Mouse (Mus musculus) neural tube, embryonic 10.5 days (tissue): ENCODE measurements around the gene Wdr90.
"Not testable (repeated sequence)": the region's sequence is repeated elsewhere in the genome, so short reads cannot be mapped to it uniquely, and the experiment has no call there.

Source experiments
- DNase-seq: peaks from one replicate; pipeline ENCODE4 v3.0.0-alpha.2; 2017; ENCODE audit warnings: low spot score; ENCODE audit errors: extremely low spot score

Gene Wdr90

DNA sequence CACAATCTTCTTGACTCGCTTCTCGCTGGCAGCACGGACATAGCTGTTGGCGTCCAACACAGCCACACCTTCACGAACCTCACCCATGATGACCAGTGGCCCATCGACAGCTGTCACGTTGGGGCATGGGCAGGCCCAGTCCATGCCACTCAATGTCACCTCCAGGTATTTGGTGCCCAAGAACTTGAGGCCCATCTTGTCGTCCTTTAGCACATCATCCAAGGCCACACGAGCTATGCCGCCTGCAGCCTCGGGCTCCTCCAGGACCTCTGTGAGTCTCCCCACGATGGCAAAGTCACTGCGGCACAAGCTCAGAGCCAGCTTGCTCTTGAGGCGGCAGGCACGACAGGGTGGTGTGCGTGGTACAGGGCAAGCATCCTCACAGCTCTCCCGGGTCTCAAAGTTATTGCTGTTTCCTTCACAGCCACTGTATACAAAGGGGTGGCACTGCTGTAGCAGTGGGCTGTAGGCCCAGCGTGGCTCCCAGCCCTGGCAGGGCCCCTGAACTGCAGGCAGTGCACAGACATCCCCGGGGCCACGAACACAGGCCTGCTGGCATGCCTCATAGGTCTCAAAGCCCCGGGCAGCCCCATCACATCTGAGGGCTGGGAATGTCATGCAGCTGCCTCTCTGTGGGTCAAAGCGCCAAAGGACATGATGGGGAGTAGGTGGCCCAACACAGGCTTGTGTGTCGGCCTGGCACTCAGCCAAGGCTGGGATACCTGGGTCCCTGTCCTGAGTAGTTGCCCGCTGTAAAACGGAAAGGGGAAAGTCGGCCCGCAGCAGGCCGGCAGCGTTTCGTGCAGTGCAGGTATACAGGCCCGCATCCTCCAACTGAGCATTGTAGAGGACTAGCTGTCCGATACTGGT is 16.7 kb upstream of the Wdr90 start:
- DNase-seq: no peak

DNA sequence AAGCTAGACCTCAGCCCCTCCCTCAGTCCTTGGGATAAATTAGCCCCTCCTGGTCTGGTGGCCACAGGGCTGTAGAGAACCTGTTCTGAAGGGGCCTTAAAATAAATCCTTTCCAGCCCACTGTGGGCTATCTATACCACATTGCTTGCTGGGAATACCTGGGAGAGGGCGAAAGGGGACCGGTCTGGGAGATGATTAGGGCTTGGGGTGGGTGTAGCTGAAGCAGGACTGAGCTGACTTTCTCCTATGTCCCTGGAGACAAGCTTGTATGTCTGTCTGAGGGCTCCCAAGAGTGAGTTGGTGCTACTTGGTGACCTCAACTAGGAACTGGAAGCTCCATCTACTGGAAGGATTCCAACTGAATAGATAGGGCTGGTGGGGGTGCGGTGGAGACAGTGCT is 15.7 kb upstream of the Wdr90 start:
- no peak for DNase-seq

DNA sequence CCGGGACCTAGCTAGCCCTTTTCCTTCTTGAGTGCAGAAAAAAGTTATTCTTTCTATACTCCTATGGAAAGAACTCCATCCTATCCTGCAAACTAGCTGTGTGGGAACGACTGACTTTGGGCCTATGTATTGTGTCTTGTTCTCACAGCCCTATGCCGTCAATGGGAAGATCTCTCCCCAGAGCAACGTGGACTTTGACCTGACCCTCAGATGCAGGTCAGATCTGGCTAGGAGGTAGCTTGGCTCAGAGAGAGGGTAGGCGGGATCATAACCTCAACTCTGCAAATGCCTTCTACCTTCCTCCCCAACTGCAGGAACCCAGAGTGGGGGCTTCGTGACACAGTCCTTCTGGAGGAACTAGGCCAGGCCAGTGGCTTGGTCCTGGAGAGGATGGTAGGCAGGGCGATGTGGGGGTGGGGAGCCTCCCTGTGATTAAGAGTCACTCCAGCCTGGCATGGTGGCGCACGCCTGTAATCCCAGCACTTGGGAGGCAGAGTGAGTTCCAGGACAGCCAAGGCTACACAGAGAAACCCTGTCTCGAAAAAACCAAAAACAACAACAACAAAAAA is 15.1 kb upstream of the Wdr90 start:
- no peak for DNase-seq

DNA sequence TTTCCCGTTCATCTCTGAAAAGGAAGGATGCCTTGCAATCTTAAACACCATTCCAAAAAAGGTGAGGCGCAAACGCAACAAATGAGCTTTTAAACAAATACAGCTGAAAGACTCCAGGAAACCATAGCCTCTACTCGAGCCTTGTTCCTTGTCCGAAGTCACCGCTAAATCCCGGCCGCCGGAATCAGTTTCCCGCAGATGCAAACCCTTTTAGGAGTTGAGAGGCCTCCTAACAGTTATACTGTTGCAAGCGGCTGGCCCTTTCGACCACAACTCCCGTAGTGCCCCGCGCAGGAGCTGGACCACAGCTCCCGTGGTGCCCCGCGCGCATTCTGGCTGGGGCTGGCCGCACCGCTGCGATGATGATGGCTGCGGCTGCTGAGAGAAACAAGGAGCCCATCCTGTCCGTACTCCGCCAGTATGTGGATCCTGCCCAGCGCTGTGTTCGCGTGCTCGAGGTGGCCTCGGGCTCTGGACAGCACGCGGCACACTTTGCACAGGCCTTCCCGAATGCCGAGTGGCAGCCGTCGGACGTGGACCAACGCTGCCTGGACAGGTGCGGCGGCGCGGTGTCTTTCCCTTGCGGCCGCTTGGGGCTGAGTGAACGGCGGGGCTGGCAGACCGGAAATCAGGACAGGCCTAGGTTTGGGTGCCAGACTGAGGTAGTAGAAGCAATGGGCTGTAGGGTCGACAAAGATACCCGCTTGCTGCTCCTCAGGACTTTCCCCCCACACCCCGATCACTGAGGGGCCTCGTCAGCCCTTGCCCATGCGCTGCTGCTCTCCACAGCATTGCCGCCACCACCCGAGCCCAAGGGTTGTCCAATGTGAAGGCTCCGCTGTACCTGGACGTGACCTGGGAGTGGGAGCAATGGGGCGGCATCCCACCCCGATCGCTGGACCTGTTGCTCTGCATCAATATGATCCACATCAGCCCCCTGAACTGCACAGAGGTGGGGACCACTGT is 14.2 kb upstream of the Wdr90 start:
- peak; percentile 90 for DNase-seq

DNA sequence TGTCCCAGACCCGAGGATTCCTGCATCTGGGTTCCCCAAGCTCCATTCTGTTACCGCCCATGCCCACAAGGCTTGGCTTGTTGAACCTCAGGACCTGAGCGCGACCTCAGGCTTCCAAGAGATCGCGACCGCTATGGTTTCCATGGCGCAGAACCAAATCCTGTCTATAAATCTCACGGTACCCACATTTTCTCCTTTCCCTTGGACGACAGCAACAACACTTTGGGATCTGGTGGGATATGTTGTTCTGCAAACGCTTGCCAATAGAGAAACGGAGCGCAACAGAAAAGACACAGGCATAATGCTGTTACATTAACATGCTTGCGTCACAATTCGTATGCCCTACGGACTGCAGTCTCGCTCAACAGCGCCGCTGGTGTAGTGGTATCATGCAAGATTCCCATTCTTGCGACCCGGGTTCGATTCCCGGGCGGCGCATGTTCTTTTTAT is 13.4 kb upstream of the Wdr90 start, which contains the start of gene Mettl26:
Mettl26 (plus strand) TSS at position 354 of the 450 bp plus-strand sequence.
- DNase-seq: peak; percentile 98

DNA sequence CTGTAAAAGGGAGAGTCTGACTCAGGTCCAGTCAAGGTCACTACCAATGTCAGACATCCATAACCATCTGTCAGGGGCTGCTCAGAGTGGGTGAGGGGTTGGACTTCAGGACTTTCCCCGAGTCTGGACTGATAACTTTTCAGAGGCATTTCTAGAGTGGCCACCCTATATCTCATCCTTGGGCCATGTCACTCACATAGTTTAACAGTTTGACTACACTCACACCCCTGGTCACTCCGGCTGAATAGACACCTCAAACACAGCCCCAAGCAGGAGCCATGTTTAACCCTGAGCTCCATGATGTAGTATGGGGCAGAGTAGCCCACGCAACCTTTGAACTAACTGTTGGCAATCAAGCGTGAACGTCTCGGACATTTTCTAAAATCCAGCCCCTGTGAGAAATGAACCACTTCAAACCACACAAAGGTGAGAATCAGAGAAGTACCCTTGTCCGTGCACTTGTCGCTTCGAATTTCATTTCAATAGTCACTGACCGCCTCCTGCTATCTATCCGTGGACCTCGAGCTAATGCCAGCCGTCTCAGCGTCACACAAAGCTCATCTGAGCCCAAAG is 12.9 kb upstream of the Wdr90 start:
- peak; percentile 23 for DNase-seq

DNA sequence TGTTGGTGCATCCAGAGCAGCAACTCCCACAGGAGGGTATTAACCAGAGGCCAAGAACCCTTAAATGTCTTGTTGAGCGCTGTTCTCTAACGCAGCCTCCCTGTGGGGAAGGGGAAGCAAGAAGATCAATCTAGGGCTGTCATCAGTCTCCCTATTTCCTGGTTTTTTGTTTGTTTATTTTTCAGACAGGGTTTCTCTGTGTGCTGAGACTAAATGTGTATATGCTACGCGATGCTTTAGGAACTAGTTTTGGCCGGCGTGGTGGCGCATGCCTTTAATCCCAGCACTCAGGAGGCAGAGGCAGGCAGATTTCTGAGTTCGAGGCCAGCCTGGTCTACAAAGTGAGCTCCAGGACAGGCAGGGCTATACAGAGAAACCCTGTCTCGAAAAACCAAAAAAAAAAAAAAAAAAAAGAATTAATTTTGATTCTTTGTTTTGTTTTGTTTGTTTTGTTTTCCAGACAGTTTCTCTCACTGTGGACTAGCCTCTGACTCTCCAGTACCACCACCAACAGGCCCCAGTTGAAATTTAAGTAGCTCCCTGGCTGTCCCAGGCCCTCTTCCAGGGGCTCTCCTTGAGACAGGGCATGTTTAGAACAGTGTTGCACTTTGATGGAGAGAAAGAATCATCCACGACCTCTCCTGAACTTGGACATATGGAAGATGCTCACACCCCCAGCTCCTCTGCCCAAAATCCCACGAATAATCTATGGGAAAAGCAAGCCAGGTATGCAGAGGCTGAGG is 12.3 kb upstream of the Wdr90 start:
- no peak for DNase-seq

DNA sequence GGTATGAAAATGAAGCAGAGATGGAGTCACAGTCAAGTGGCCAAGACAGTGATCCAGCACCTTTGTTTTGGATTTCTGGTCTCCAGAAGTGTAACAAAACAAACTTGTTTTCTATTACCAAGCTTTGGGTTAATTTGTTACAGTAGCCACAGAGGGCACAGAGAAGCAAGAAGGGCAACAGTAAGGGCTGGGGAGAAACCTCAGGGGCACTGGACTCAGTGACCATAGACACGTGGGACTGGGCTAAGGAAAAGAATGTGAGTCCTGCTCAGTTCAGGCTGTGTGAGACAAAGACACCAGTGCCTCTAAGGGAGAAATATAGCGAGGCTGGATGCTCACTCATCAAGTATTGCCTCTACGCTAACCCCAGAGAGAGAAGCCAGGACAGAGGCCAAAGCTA is 11.4 kb upstream of the Wdr90 start:
- DNase-seq: no peak

DNA sequence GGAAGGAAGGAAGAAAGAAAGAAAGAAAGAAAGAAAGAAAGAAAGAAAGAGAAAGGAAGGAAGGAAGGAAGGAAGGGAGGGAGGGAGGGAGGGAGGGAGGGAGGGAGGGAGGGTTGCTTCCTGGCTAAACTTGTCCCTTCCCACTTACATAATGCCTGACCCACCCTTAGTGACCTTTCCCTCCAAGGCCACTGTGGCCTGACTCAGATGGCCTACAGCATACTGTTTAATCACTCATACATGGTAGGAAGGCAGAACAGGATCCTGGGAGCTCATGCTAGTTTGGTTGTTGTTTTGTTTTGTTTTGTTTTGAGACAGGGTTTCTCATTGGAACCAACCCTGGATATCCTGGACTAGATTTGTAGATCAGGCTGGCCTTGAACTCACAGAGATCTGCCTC is 10.3 kb upstream of the Wdr90 start:
- DNase-seq: not testable (repeated sequence)

DNA sequence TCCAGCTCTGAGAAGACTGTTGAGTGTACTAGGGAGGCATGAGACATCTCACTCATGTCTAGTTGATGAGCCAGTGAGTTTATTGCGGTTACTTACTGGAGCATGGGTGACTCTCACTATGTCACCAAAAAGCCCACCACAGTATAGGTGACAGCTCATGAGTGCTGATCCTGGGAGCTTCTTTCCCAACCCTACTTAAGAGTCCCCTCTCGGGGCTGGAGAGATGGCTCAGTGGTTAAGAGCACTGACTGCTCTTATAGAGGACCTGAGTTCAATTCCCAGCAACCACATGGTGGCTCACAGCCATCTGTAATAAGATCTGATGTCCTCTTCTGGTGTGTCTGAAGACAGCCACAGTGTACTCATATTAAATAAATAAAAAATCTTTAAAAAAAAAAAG is 8.7 kb upstream of the Wdr90 start:
- DNase-seq: no peak

DNA sequence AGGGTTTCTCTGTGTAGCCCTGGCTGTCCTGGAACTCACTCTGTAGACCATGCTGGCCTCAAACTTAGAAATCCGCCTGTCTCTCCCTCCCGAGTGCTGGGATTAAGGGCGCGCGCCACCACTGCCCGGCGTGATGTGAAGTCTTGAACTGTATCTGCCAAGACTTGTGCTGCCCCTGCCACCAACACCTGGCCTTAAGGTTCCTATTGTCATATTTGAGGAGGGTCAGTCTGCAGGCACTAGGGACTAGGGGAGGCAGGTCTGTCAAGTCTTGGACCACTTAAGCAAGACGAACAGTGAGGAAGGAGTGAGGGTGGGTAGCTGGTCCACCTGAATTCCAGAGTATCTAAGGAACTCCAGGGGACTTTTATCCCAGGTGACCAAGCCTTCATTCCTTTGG is 8.2 kb upstream of the Wdr90 start:
- DNase-seq: no peak

DNA sequence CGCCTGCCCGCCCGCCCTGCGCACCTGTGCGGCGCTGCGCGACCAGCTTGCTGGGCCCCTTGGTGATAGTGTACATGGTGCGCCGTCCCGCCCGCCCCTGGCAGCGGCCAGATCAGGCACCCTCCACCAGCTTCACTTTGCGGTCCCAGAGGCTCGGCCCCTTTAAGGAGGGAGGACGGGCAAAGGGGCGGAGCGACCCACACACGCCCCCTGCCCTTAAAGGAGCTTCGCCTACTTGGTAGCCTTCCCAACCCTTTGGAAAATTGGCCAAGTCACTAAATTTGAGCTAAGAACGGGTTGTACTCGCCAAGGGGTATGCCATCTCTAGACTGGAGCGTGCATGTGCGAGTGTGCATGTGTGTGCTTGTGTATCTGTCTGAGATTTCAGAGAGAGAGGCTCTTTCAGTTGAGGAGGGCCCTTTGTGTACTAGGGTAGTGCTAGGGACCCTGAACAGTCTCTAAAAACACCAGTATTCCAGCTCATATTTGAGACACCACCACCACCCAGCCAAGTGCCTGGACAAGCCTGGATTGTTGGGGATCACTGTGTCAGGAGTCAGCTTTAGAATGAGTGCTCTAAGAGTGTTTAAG is 7.4 kb upstream of the Wdr90 start, which contains the start of gene Mcrip2:
Mcrip2 (minus strand) TSS at position 164 of the 591 bp plus-strand sequence.
- no peak for DNase-seq

DNA sequence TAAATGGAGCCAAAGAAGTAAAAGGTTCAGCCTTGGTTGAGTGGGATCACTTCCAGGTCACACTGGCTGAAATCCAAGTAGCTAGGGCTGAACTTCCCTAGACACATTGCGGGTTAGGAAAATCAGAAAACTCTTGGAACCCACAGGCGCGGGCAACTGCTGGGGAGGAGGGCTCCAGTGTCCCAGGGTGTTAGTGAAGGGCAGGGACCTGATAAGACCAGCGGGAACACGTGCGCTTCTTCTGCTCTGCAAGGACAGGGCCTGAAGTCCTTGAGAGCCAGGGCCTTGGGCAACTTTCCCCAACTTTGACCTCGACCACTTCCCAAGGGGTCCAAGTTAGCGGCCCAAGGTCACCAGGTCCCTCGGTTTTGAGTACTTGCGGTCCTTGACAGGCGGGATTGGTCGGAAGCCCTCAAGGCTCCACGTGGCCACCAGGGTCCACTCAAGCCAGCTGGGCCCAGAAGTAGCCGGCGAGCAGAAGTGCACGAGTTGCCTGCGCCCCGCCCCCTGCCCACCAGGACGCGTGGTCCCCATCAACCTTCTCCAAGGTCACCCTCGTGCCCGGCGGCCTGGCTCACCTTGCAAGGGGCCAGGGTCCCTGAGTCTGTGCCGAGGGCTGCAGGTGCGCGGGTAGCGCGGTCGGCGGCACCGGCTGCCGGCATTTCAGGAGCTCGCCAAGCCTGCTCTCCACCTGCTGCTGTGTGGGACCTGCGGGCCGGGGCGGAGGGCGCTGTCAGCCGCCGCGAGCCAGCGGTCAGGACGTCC is 6.7 kb upstream of the Wdr90 start:
- DNase-seq: peak; percentile 82

DNA sequence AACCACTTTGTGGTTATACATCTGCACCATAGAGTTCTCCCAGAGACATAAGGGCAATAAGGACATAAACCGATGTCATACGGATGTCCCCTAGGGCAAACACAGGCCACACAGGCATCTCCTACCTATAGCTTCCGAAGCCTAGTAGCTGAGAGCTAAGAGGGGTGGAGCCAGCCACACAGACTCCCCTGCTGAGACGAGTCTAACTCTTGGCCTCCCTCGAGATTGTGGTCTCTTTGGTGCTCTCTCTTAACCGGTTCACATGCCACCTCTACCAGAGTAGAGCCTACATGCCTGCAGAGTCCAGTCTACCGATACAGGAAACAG is 6.2 kb upstream of the Wdr90 start:
- DNase-seq: no peak

DNA sequence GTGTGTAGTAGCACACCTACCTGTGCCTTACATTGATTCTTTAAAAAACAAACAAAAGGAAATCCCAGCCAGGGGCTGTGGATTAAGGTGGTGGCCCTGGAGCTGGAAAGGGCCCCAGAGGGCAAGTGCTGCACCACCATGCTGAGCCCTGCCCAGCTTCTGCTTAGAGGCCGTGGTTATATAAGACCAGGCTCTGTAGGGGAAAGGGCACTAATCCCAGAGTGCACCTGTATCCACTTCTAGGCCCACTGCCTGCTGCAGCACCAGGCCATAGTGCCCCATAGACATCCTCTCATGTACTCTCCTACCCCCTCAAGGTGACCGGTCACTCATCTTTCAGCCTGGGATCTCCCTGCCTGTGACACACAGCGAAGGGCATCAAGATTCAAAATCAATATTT is 4.9 kb upstream of the Wdr90 start:
- no peak for DNase-seq

DNA sequence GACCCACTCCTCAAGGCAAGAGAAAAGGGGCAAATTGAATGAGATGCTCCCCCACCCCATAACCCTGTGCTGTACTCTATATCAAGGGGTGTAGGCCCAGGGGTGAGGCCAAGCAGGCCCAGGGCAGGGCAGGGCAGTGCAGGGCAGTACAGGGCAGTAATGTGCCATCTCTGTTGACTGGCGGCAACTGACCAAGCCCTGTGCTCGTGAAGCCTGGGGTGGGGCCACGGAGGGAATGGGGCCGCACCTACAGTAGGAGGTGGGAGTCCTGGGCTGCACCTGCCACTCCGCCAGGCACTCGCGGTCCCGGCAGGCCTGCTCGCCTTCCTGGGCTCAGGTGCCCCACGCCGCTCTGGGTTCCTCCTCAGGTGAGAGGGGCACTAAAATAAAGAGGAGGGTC is 4.0 kb upstream of the Wdr90 start:
- DNase-seq: no peak

DNA sequence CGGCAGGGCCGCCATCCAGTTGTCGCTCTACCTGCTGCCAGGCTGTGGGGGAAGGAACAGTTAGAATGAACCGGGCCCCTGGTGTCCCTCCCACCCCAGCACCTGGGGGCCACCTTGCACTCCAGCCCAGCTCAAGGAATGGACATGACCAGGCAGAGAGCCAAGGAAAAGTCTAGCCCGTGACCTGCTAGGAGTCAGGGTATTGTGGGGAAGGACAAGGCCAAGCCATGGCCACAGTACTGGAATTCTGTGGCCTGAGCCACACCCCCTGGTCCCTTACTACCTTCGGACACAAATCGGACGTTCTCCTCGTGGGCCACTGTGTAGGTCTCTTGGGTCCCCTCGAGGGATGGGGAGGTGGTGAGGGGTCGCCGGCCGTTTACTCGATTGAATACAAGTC is 3.0 kb upstream of the Wdr90 start:
- DNase-seq: no peak

DNA sequence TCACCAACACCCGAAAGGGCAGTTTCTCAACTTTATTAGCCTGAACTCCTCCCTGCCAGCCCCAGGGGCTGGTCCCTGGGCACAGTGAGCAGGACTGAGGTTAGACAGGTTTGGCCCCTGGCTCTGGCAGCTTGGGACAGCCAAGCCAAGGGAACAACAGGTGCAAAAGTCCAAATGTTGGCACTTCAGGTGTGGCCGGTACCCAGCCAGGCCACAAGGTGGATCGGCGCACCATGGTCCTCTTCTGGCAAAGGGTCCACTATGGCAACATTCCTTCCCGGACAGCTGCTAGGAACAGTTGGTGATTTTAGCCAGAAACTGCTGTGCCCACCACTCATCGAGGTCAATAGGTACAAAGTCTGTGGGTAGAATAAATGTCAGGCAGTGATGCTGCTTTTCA is 2.4 kb upstream of the Wdr90 start:
- DNase-seq: no peak

DNA sequence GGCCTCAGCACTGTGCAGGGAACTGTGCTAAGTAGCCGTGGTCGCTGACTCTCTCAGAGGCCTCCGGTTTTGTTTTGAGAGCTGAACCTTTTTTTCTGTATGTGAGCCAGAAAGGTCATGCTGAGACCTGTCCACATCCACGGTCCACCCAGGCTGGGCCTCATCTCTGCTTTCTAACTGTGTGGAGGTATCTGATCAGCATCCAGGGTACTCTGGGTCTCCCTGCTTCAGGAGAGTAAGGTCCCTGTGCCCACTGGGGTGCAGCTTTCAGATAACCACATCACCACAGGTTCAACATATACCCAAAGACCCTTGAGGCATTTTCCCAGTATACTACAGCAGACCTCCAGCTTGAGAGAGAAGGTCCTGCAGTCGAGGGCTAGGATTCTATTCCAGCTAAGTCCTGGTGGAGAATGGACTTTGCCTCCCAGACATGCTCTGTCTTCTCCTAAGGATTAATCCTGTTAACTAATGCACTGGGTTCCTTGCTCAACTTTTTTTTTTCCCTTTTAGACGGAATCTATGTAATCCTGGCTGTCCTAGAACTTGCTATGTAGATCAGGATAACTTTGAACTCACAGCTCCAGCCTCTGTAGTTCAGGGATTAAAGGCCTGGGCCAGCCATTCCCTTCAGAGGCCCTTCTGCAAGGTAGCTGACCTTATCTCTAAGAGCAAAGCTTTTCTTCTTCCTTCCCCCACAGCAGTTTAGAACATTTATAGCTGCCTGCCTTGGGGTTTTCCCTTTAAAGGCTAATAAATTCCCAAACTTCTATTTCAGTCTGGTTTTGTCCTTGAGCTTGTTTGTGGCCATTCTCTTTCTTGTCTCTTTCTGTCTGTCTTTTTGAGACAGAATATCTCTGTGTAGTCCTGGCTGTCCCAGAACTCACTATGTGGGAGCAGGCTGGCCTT is 657 bp upstream of the Wdr90 start:
- no peak for DNase-seq
